Mouse (Mus musculus): ENCODE measurements at regions not wholly inside any gene's neighbourhood (a gene's known extent, or its start where the extent isn't known, plus 50 kb on each side); places are given as distances from the start of the nearest gene placed in this dataset.
A peak's percentile ranks its signal among the peaks of the same experiment; 100 is the strongest.

DNA sequence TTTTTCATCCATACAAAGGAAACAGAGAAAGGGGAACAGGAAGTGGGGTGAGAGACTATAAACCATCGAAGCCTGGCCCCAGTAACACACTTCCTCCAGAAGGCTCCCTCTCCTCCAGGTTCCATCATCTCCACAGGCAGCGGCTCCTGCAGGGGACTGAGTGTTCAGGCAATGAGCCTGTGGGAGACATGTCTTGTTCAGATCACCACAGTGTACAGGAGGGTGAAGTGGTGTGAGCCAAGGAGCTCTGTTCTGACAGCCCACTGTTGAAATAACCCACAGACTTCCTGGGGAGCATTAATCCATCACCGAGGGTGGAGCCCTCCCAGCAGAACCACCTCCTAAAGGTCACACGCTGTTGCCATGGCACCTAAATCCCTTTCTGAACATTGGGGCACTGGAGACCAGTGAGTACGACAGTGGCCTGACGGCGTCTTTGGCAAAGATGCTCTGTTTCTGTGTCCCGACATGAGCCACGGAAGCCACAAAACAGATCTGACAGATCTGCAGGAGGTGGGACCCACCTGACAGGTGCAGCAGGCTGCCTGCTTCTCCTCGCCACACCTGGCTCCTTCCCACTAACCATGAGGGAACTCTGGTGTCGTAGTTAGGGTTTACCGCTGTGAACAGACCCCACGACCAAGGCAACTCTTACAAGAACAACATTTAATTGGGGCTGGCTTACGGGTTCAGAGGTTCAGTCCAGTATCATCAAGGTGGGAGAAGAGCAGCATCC lies 60.9 kb downstream of the Psmg1 start:
- Histone ChIP-seq H3K4me1 (ENCODE audit: control insufficient read depth, insufficient read depth, low read length) (peaks cover 14% of the 10 kb centered on the region), H3K4me3 (ENCODE audit: low read length) (no peak overlapping the region), H3K9me3 (ENCODE audit: control insufficient read depth, low read length) (no peaks in the 10 kb centered on the region), H3K27me3 (ENCODE audit: control insufficient read depth, insufficient read depth, low read length) (no peaks in the 10 kb centered on the region), H3K27ac (ENCODE audit: low read depth, low read length) (no peak overlapping the region), H3K4me2 (replicated peaks; ENCODE audit: low read depth, low read length) (no peak overlapping the region), H3K9ac (ENCODE audit: low read depth, low read length) (no peak overlapping the region), H3K36me3 (ENCODE audit: control insufficient read depth, insufficient read depth, low read length) (no peaks in the 10 kb centered on the region)
- WGBS: 70% methylated on average over 14 of the region's 14 CpGs
- ATAC-seq (ENCODE audit: low FRiP score, low TSS enrichment): no peak

DNA sequence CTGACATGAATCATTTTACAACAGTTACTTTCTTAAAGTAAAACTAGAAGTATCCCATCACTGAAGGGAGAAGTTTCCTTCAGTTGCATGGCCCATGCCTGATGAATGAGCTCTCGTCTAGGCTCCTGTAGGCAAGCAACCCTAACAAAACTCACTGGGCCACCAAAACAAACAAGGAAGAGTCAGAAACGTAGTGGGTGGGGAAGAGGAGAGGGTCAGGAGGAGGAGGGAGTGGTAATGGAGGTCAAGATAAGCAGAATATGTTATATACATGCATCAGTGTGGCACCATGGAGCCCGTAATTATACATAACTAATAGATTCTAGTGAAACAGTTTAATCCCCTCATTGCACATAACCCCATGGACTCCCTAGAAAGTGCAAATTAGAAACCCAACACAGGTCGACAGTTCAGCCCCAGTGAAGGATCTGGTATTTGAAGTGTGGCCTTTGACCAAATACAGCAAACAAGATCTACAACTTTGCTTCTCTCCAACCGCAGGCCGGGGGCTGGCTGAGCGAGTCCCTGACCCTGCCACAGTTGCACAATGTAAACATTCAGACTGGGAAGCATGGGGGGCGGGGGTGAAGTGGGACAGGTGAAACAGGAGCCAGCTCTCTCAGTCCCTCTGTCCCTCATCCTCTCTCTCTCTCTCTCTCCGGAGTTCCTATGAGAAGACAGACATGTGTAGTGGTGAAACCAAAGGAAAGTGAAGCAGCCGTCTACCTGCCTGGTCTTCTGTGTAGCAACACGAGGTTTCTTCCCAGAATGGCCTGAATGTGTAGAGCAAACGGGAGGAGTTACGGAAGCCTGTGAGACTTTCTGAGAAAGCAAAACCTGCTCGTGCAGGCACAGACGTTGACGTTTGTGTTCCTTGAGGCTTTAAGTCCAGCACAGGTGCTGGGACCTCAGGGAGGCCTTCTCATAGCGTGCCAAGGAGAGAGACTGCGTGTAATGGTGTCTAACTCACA lies 62.2 kb downstream of the Psmg1 start:
- peaks cover 14% of the 10 kb centered on the region for H3K4me1 ChIP-seq (ENCODE audit: control insufficient read depth, insufficient read depth, low read length)
- H3K27me3 ChIP-seq (ENCODE audit: control insufficient read depth, insufficient read depth, low read length): no peaks in the 10 kb centered on the region
- H3K9ac ChIP-seq (ENCODE audit: low read depth, low read length): no peak overlapping the region
- H3K4me3 ChIP-seq (ENCODE audit: low read length): no peak overlapping the region
- no peak overlapping the region for H3K27ac ChIP-seq (ENCODE audit: low read depth, low read length)
- H3K9me3 ChIP-seq (ENCODE audit: control insufficient read depth, low read length): no peaks in the 10 kb centered on the region
- no peak overlapping the region for H3K4me2 ChIP-seq (replicated peaks; ENCODE audit: low read depth, low read length)
- WGBS: 42% methylated on average over 18 of the region's 18 CpGs
- no peaks in the 10 kb centered on the region for H3K36me3 ChIP-seq (ENCODE audit: control insufficient read depth, insufficient read depth, low read length)
- no peak for ATAC-seq (ENCODE audit: low FRiP score, low TSS enrichment)

DNA sequence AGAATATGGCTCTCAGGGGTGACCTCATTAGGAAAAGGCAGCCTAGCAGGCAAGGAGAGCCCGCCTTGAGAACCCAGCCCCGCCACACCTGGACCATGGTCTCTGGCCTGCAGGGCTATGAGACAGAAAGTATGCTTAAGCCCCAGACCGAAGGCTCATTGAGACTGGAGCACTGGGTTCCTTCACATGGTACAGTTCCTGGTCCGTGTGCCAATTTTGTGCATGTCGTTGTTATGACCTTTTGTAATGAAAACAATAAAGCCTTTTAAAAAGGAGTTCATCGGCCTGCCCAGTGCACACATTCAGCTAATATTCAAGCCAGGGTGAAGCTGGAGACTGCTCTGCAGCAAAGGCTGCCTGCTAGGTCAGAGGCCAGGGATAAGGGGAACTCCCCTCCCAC lies 64.2 kb downstream of the Psmg1 start:
- no peak overlapping the region for H3K4me3 ChIP-seq (ENCODE audit: low read length)
- ATAC-seq (ENCODE audit: low FRiP score, low TSS enrichment): no peak
- H3K9ac ChIP-seq (ENCODE audit: low read depth, low read length): no peak overlapping the region
- no peaks in the 10 kb centered on the region for H3K9me3 ChIP-seq (ENCODE audit: control insufficient read depth, low read length)
- H3K27ac ChIP-seq (ENCODE audit: low read depth, low read length): no peak overlapping the region
- H3K27me3 ChIP-seq (ENCODE audit: control insufficient read depth, insufficient read depth, low read length): no peaks in the 10 kb centered on the region
- H3K4me1 ChIP-seq (ENCODE audit: control insufficient read depth, insufficient read depth, low read length): peaks cover 16% of the 10 kb centered on the region
- no peaks in the 10 kb centered on the region for H3K36me3 ChIP-seq (ENCODE audit: control insufficient read depth, insufficient read depth, low read length)
- no peak overlapping the region for H3K4me2 ChIP-seq (replicated peaks; ENCODE audit: low read depth, low read length)
- WGBS: 80% methylated on average over 6 of the region's 6 CpGs

DNA sequence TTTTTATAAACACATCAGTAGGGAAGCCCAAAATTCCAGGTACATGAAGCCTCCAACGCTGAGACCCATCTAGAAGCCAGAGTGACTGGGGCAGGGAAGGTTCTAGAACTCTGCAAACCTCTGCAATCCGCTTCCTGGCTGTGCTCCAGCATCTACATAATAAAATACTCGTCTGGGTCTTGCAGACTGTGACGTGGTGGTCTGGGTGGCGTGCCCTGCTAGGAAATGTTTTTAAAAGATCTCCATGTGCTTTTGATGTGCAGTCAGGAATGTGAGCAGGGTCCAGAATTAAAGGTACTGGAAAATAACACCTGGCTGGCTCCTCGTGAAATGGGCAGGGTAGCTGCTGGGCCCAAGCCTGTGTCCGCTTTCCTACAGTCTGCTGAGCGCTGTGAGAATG lies 66.0 kb downstream of the Psmg1 start:
- peaks cover 15% of the 10 kb centered on the region for H3K4me1 ChIP-seq (ENCODE audit: control insufficient read depth, insufficient read depth, low read length)
- no peak overlapping the region for H3K4me3 ChIP-seq (ENCODE audit: low read length)
- 60% methylated on average over 8 of the region's 8 CpGs for WGBS
- no peak for ATAC-seq (ENCODE audit: low FRiP score, low TSS enrichment)
- no peak overlapping the region for H3K4me2 ChIP-seq (replicated peaks; ENCODE audit: low read depth, low read length)
- no peaks in the 10 kb centered on the region for H3K9me3 ChIP-seq (ENCODE audit: control insufficient read depth, low read length)
- no peak overlapping the region for H3K27ac ChIP-seq (ENCODE audit: low read depth, low read length)
- H3K9ac ChIP-seq (ENCODE audit: low read depth, low read length): no peak overlapping the region
- no peaks in the 10 kb centered on the region for H3K36me3 ChIP-seq (ENCODE audit: control insufficient read depth, insufficient read depth, low read length)
- H3K27me3 ChIP-seq (ENCODE audit: control insufficient read depth, insufficient read depth, low read length): no peaks in the 10 kb centered on the region

DNA sequence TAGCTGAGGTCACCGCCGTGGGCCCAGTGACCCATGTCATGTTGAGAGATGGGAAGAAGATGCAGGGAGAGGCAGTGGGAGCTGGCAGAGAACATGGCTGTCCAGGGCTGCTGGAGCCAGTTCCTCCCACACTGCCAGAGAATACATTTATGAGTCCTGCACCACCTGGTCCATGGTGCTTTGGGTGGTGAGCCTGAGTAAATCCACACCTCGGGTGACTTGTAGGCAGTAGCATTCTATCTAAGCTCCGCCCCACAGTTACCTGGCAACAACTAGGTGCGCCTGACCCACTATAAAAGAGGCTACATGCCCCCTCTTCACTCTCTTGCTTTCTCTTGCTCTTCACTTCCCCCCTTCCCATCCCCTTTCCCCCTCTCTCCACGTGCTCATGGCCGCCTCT lies 66.8 kb downstream of the Psmg1 start:
- Histone ChIP-seq H3K4me1 (ENCODE audit: control insufficient read depth, insufficient read depth, low read length) (peaks cover 8% of the 10 kb centered on the region), H3K27ac (ENCODE audit: low read depth, low read length) (no peak overlapping the region), H3K27me3 (ENCODE audit: control insufficient read depth, insufficient read depth, low read length) (no peaks in the 10 kb centered on the region), H3K36me3 (ENCODE audit: control insufficient read depth, insufficient read depth, low read length) (no peaks in the 10 kb centered on the region), H3K4me3 (ENCODE audit: low read length) (no peak overlapping the region), H3K4me2 (replicated peaks; ENCODE audit: low read depth, low read length) (no peak overlapping the region), H3K9ac (ENCODE audit: low read depth, low read length) (no peak overlapping the region), H3K9me3 (ENCODE audit: control insufficient read depth, low read length) (no peaks in the 10 kb centered on the region)
- WGBS: 81% methylated on average over 7 of the region's 7 CpGs
- ATAC-seq (ENCODE audit: low FRiP score, low TSS enrichment): no peak

DNA sequence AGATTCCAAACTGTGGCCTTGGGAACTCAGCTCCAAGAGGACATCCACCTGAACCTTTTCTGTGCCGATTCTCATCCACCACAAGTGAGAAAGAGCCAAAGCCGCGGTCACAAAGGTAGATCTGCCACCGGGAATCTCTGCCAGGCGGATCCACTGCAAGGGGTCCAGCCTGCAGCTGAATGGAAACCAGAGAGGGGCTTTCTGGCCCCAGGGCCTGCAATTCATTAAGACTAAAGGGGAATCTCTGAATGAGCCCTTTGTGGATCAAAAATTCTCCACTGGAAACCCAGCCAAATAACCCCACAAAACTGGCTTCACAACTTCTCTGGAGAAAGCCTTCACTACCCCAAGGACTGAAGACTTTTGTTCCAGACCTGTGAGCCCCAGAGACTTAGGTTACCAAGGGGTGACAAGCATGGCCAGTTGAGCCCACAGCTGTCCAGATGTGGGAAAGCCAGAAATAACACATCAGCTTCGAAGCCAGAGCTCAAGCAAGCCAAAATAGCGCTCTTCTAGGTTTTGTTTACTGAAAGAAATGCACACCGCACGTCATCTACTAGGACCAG lies 68.3 kb downstream of the Psmg1 start:
- Histone ChIP-seq H3K27me3 (ENCODE audit: control insufficient read depth, insufficient read depth, low read length) (no peaks in the 10 kb centered on the region), H3K4me1 (ENCODE audit: control insufficient read depth, insufficient read depth, low read length) (0 out of 2 replicates have a peak, but pooled peaks cover 2% of the 10 kb centered on the region), H3K4me3 (ENCODE audit: low read length) (no peak overlapping the region), H3K9me3 (ENCODE audit: control insufficient read depth, low read length) (no peaks in the 10 kb centered on the region), H3K27ac (ENCODE audit: low read depth, low read length) (0 out of 2 replicates have a peak overlapping the region, but pooled peaks have one; percentile 37), H3K36me3 (ENCODE audit: control insufficient read depth, insufficient read depth, low read length) (no peaks in the 10 kb centered on the region), H3K9ac (ENCODE audit: low read depth, low read length) (no peak overlapping the region), H3K4me2 (replicated peaks; ENCODE audit: low read depth, low read length) (no peak overlapping the region)
- no peak for ATAC-seq (ENCODE audit: low FRiP score, low TSS enrichment)
- 71% methylated on average over 9 of the region's 9 CpGs for WGBS

DNA sequence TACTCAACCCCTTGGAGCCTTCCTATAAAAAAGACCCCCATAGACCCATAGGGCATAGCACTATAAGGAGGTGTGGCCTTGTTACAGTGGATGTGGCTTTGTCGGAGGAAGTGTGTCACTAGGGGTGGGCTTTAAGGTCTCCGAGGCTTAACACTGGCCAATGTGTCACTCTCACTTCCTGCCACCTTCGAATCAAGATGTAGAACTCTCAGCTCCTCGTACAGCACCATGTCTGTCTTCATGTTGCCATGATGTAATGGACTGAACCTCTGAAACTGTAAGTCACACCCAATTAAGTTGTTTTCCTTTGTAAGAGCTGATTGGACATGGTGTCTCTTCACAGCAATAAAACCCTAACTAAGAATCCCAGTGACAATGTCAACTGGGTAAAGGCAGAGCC lies 69.6 kb downstream of the Psmg1 start:
- H3K36me3 ChIP-seq (ENCODE audit: control insufficient read depth, insufficient read depth, low read length): no peaks in the 10 kb centered on the region
- H3K4me3 ChIP-seq (ENCODE audit: low read length): no peak overlapping the region
- H3K4me1 ChIP-seq (ENCODE audit: control insufficient read depth, insufficient read depth, low read length): 0 out of 2 replicates have a peak, but pooled peaks cover 2% of the 10 kb centered on the region
- 84% methylated on average over 4 of the region's 4 CpGs for WGBS
- H3K27me3 ChIP-seq (ENCODE audit: control insufficient read depth, insufficient read depth, low read length): no peaks in the 10 kb centered on the region
- H3K4me2 ChIP-seq (replicated peaks; ENCODE audit: low read depth, low read length): no peak overlapping the region
- H3K27ac ChIP-seq (ENCODE audit: low read depth, low read length): no peak overlapping the region
- ATAC-seq (ENCODE audit: low FRiP score, low TSS enrichment): no peak
- no peak overlapping the region for H3K9ac ChIP-seq (ENCODE audit: low read depth, low read length)
- no peaks in the 10 kb centered on the region for H3K9me3 ChIP-seq (ENCODE audit: control insufficient read depth, low read length)

DNA sequence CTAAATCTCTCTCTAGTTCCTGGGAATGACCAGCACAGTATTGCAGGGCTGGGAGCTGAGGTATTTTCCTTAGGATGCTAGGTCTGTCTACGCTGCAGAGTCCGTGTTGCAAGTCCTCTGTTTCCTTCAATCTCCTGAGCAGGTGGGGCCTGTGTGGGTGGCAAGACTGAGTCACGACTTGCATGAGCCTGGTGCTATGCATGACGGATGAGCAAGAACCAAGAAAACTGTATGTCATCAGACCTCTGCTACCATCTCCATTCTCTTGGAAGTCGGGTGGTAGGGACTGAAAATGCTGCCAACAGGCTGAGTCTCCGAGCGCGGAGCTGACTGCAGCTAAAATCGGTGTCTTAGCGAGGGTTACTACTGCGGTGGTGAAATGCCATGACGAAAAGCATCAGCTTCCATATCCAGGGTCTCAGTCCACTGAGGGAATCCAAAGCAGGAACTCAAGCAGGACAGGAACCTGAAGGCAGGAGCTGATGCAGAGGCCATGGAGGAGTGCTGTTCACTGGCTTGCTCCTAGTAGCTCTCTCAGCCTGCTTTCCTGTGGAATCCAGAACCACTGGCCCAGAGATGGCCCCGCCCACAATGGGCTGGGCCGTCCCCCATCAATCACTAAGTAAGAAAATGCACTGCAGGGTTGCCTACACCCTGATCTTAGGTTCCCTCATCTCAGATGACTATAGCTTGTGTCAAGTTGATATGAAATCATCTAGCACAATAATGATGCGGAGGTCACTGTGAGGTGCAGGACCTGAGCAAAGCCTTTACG lies 71.9 kb downstream of the Psmg1 start:
- Histone ChIP-seq H3K27me3 (ENCODE audit: control insufficient read depth, insufficient read depth, low read length) (no peaks in the 10 kb centered on the region), H3K27ac (ENCODE audit: low read depth, low read length) (no peak overlapping the region), H3K9ac (ENCODE audit: low read depth, low read length) (no peak overlapping the region), H3K4me2 (replicated peaks; ENCODE audit: low read depth, low read length) (no peak overlapping the region), H3K36me3 (ENCODE audit: control insufficient read depth, insufficient read depth, low read length) (no peaks in the 10 kb centered on the region), H3K4me1 (ENCODE audit: control insufficient read depth, insufficient read depth, low read length) (0 out of 2 replicates have a peak, but pooled peaks cover 2% of the 10 kb centered on the region), H3K9me3 (ENCODE audit: control insufficient read depth, low read length) (no peaks in the 10 kb centered on the region), H3K4me3 (ENCODE audit: low read length) (no peak overlapping the region)
- ATAC-seq (ENCODE audit: low FRiP score, low TSS enrichment): no peak
- 92% methylated on average over 16 of the region's 16 CpGs for WGBS

Measured in kidney, embryonic 14.5 days (tissue).